Mouse (Mus musculus) C2C12 (cell line): Measurements from ENCODE around the gene Atp6v0e.

ENCODE experiments used
- CTCF ChIP-seq: IDR thresholded peaks from one replicate; pipeline ENCODE4 v1.5.1; 2011; ENCODE audit not compliant: control insufficient read depth, insufficient read depth, insufficient read length
- MYOG ChIP-seq: IDR thresholded peaks from one replicate; pipeline ENCODE4 v1.6.1; 2011; ENCODE audit not compliant: control insufficient read depth, insufficient read length; ENCODE audit errors: extremely low read depth

DNA sequence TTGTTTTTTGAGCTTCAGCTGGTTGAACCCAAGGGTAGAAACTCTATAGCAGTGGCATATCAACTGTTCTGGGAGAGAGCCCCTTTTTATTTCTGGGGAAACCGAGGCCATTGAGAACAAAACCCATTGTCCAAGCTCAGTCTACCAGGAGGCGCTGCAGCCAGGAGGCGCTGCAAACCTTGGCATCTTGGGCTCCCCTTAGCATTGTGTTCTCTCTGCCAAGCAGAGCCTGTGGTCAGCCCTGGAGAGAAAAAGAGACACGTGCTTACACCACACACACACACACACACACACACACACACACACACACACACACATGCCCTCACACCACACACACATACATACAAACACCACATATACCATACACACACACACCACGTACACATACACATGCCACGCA, 42.7 kb upstream of the Atp6v0e start:
- no peak for TF ChIP-seq CTCF
- TF ChIP-seq MYOG: no peak
